Mouse (Mus musculus): ENCODE measurements around the gene 4930467E23Rik.
"Not testable (repeated sequence)": the region's sequence is repeated elsewhere in the genome, so short reads cannot be mapped to it uniquely, and the experiment has no call there.

DNA sequence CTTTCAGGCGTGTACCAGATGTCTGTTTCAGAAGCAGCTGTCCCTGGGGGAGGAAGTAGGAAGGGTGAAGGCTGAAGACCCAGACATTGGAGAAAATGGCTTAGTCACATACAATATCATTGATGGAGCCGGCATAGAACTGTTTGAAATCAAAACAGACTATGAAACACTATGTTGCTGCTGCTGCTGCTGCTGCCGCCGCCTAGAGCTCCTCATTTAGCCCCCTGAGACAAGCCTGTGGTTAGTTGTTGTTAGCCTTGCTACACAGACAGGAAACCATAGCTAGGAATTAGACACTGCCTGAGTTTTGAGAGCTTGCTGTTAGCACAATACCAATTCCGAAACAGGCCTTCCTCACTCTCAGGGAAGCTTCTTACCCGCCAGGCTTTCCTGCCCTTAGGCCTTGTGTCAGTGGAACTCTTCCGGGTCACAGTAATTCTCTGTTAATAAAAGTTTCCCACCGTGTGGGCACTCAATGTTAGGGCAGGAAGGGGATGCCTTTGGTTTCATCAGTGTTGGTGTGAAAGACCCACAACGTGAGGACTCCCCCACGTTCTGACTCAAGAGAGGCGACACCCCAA, 31.8 kb upstream of the 4930467E23Rik start:
- TF ChIP-seq CTCF (IDR thresholded peaks at IDR 0.05; ENCODE audit: low read depth); EP300 (optimal IDR thresholded peaks at IDR 0.05): not testable (repeated sequence)

All from stomach, postnatal 0 days (tissue).